Mouse (Mus musculus) v-Abl transformed pro-B cells (cell line): Measurements from ENCODE around the gene Wwox.

Experiments
- in situ Hi-C, 2 experiments: fragments of 400-800 bp; cut with MboI; formaldehyde crosslinking; loops; one replicate each; pipeline ENCODE4 v1.15.1; 2025; ENCODE audit not compliant: unreplicated experiment in 2 of 2

The Wwox gene

DNA sequence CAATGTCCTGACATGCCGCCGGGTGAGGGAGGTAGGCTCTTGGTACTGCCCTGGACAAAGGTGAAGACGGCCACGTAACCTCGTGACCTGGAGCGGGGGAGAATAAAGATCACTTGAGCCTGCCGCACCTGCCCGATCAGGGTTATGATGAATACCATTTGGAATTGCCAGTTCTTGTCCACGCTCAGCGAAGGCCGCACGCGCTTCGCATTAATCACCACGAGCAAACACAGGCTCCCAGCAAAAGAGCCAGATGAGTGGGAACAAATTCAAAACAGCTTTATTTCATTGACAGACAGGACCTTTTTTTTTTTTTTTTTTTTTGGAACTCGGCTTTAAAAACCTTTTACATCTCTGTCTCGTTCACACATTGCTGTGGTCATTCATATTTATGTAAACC lies 775.4 kb downstream of the Wwox start:
- in situ Hi-C loops: loop anchor here in 1 of 2 experiments (25.0 kb wide), 1 partner anchor 1578 kb away; the partner anchor contains the start of genes Mon1b and Syce1l

DNA sequence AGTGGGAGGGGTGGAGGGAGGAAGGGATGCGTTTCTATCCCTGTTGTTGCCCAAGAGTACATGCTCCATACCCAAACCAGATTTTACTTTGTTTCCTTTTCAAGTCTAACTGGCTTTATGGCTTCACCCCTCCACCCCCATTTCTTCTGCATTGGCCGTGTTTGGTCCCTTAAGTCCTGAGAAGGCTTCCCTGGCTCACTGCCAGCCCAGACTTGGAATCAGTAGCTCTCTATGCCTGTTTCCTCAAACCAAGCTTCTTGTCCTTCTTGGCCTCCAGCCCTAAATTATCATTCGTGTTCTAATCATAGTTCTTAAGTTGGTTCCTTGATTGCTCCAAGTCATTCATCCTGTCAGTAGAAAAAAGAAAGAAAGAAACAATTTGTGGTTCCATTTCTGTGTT lies 777.3 kb downstream of the Wwox start:
- in situ Hi-C loops: loop anchor here in 1 of 2 experiments (25.0 kb wide), 1 partner anchor 1580 kb away; the partner anchor contains the start of genes Mon1b and Syce1l

DNA sequence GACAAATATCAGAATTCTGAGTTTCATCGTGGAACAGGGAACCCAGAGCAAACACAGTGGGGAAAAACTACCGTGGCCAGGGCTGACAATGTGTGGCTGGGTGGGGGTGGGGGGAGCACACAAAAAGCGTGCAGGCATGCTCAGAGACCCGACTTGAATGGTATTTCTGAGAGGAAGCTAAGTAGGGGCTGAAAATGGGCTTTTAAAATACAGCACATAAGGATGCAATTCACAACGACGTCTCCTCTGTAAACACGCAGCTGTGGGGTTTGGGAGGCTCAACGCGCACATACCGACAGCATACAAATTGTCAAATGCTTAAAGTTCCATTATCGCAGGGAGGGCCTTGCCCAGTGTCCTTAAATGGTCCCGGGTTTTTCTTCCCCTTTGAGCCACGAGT lies 783.1 kb downstream of the Wwox start:
- in situ Hi-C loops: loop anchor here in 1 of 2 experiments (25.0 kb wide), 1 partner anchor 1585 kb away; the partner anchor contains the start of genes Mon1b and Syce1l

DNA sequence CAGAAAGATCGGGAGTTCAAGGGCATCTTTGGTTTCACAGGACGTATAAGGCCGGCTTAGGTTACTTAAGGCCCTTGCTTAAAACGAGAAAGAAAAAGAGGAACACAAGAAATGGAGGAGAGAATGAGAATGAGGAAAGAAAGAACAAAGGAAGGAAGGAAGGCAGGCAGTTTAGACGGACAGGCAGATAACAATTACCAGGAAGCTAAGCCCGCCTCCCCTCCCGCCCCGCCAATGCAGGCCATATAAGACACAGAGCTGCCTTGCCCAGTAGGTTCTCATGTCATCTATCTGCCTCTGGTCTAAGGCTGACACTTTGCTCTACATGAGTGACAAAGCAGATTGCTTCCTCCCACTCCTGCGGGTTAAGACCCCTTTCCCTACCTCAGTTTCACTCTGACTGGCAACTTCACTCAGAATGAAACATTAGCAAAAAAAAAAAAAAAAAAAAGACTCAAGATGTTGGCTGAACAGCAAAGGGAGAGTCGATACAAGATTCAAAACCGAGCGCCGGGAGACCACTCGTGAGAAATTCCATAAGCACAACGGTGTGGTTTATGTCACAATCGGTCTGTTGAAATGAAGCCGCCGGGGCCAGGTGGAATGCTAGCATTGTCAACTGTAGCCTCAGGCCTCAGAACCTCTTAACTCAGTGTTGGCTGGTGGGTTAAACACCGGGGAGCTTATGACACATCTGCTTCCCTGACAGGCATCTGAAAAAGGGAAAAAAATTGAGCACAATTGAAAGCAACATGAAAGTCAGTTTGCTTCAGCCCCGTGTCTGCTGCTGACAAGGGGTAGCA lies 787.5 kb downstream of the Wwox start:
- in situ Hi-C loops: no loop called here

DNA sequence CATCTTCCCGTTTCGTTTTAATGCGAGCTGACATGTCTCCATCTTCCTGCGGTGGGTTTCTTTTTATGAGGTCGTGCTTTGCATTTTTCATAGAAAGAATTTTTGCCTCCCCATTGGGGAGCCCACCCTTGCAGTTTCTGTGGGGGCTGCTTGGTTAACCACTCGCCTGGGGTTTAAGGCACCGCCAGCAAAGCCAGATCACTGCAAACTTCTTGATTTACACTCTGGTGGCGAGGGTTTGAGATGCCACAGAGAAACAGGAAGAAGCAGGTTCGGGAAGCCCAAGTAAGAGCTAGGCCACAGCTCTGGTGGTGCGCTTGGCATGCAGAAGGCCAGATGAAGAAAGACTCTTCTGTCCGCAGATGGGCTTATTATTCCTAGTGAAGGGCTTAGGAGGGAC lies 789.4 kb downstream of the Wwox start:
- in situ Hi-C loops: no loop called here

DNA sequence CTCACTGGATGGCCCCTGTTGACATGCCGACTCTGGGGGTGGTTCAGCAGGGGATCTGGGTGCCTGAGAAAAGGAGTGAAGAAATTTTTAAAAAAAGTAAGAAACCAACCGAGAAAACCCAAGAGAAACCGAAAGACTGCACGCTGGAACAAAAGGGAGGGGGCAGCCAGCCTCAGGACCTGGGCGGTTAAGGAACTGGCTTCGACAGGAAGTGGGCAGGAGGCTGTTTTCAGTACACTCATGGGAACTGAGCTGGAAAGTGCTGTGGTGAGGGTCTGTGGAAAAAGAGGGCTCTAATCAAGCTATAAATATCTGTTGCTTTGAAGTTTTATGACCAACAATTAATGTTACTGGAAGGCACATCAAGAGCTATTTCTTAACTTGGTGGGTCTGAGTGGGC lies 794.6 kb downstream of the Wwox start:
- in situ Hi-C loops: loop anchor here (5.0 to 10.0 kb wide), 5 partner anchors 122 to 462 kb away; no protein-coding TSS in a partner anchor

DNA sequence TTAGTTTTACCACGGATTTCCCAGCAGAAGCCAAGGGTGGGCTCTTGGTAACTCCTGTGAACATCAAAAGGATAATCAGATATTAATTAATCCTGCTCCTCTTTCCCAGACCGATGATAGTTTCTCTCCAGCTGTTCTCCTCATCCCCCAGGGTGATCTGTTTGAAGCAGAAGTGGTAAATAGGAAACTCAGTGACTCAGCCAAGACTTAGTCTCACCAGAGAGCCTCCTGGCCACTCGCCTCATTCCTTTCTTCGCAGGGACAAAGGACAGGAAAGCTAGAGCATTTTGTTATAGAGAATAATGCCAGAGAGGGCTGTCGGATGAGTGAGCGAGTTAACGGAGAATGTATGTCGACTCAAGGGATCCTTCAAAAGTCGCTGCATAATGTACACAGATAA lies 798.1 kb downstream of the Wwox start:
- in situ Hi-C loops: loop anchor here in 1 of 2 experiments (10.0 kb wide), 2 partner anchors 177 to 353 kb away; no protein-coding TSS in a partner anchor

DNA sequence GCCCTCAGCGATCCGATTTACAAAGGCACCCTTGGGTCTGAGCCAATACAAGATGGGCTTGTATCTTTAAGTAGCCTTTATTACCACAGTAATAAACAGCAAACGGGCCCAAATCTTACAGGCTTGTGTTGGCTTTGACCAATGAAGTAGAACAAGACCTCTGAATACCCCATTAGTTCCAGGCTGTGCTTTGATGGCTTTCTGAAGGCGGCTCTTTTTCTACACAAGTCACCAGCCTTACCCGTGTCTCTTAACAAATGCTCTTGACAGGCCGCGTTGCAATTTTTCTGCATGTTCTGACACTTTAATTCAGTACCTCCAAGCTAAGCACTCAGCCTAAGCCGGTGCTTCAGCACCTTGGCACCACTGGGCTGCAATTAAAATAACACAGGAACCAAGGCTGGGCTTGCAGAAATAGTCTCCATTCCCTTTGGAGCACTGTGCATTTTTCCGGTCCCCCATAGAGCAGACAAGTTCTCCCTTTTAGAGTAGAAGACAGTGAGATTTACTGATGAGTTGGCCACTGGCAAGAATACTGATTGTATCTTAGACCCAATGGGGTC lies 804.1 kb downstream of the Wwox start:
- in situ Hi-C loops: no loop called here

DNA sequence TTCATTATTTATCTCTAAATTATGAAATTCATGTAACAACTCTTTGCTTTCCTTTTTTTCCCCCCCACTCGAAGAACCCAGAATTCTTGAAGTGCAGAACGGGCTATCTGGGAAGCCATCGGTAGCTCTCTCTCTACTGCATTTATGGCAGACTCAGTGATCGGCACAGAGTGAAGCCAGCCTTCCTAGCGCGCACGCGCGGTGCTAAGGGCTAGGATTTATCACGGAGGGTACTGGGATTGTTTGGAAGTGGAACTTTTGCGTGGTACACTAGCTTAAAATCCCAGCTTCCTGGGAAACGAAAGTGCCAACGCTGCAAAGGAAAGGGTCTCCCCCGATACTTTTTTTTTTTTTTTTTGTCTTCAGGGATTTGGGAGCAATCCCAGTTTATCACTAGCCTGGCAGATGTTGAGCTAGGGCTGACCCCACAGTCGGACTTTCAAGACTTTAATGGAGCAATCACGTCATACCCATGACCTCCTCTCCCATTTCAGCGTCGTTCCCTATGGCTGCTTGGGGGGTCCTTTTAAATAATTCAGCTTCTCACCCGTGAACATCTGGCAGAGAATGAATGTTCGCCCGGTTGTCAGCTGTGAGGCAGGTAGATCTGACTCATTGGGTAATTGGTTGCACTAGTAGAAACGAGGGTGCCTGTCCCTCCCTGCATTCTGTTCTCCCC lies 810.4 kb downstream of the Wwox start:
- in situ Hi-C loops: no loop called here

DNA sequence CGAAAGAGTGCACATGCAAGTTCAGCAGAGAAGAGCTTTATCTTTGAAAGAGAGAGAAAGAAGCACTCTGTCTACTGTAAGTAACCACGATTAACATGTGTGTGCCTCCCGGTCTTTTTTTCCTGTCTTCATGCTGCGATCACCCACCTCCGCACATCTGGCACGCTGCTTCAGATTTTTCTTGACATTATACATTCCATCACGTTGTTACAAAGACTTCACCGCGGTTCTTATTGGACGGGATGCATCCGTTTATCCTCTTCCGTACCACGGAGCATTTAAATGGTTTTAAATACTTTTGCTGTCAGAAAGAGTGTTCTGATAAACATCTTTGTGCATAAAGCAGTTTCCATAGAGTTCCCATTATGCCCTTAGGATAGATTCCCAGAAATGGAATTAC lies 816.1 kb downstream of the Wwox start:
- in situ Hi-C loops: no loop called here

DNA sequence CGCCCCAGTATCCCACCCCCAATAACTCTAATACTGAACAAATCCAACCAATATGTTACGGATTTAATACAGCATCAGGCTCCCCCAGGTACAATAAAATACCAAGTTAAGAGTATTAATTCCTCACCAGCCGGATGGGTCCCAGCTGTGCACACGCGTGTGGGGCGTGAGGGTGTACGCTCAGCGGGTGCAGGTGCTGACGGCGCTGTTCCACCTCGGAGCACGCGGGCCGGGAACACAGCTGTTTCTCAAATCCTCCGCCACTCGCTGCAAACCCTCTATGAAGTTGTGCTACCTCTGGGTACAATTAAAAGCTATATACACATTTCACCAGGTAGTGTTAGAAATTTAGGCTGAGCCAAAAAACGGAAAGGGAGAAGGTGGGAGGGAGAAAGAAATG lies 818.0 kb downstream of the Wwox start:
- in situ Hi-C loops: no loop called here

DNA sequence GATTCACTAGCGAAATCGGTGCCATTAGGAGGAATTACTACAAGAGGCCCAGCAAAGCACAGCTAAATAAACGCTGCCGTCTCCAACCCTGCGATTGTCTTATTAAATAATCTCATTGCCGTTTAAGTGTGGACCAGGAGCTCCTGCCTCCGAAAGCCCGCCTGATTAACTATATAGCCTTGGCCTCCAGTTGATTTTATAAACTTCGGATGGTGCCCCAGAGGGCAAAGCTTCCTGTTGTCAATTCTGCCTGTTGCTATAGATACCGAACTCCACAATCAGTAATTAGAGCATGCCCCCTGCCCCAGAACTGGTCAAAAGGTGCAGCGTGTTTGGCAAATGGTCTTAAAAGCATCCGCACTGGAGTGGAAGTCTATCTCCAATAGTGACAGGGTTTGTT lies 820.4 kb downstream of the Wwox start:
- in situ Hi-C loops: no loop called here

DNA sequence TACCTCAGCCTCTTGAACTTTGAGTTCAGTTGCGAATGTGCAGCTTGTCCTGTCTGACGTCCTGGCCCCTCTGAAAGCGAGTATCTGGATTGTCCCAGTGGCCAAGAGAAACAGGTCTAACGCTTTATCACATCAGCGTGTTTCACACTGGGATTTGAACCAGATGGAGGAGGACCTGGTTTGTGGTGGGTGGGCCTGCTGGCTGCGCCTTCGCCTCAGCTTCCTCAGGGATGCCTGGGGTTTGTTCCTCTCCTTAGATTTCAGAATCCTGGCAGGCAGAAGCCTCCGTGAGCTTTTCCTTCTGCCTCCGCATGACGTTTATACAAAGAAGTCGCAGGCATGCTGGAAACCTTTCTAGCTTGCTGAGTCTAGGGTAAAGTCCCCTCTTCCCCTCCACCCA lies 827.7 kb downstream of the Wwox start:
- in situ Hi-C loops: no loop called here

DNA sequence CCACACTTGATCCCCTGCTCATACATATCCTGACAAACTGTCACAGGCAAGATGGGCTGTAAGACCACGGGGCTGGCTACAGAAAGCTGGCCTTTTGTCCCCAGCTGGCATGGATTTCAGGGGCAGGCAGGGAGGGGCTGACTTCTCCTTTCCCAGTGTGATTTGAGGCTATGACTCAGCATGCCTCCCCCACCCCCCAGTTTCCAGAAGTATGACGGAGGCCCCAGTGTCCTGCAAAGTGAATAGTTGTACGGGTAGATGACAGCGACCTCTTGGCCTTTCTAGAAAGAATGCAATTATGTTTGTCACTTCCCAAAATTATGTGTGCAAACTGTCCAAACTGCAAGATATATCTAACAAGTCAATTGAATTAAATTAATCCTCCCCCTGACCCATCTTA lies 830.1 kb downstream of the Wwox start:
- in situ Hi-C loops: no loop called here

DNA sequence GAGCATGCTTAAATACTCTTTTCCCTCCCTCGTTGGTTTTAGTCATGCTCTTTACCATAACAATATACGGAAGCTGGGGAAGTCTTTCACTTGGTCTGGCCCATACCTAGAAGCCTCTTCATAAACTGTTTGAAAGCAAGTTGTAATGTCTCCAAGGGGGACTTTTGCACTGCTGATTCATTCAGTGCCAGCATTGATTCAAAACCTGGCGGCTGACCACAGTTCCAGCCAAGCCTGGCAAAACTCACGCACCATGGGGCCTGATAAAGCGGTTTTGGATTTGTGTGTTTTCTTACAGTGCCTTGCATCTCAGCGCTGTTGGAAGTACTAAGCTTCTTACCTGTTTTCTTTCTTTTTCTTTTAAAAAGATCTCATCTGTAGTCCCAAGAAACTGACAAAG lies 834.5 kb downstream of the Wwox start:
- in situ Hi-C loops: no loop called here

DNA sequence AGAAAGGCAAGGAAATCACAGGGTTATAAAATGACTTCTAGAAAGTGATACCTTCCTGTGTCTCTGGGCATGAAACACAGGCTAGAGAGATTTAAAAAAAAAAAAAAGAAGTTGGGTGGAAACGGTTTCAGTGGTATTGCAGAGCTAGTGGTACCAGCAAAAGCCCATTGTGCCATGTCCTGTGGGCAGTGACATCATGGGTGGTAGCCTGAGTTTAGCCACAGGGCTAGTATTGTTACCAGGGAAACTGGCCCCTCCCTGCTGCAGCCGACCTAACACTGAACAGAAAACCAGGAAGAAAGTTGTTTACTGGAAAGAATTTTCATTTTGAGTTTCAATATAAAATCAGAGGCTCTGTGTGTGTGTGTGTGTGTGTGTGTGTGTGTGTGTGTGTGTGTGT lies 836.8 kb downstream of the Wwox start:
- in situ Hi-C loops: no loop called here

DNA sequence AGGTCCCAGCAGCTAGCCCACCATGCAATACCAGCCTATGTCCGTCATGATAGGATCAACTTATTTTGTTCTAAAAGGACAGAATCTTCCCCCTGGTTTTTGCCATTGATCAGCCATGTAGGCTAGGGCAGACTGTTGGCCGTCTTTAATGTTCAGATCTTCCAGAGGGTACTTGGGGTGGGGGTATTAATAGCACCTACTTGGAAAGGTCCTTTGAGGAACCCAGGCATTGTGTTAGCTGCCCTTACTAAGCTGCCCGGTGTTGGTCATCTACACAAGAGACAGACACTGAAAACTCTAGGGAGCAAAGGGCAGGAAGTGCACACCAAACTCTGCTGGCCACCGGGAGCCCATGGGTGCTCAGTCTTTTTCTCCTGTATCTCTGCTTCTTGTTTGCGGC lies 838.8 kb downstream of the Wwox start:
- in situ Hi-C loops: no loop called here

DNA sequence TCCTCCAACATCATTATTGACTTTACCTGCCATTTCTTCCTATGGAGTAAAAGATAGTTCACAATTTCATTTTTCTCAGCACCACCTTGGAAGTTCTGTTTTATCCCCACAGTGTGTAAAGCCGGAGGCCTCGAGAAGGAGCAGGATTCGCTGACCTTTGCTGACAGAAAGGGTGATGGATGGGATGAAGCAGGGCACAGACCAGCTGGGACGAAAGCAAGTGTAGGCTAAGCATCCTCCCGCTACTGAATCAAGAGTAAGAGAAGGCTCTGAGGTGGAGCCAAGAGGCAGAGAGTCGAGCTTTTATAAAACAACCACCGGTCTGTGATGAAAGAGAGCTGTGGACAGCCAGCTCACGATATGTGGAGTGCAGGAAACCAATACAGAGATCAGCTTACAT lies 850.8 kb downstream of the Wwox start:
- in situ Hi-C loops: no loop called here

DNA sequence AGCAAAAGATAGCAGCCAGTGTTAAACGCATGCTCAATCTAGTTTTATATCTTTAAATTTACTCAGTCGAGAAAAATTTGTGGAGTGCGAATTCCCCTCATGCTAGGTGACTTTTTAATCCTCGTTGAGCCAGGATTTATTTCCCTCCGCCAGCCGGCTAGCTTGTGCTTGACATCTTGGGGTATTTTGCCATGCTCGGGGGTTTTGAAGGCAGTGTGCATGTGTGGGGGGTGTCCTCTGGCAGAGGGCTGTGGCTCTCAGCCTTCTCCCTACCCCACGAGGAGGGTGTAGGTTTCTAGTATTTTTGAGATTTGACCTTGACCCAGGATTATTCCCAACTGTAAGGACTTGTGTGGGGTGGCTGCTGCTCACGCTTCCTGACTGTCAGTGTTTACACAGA lies 857.3 kb downstream of the Wwox start:
- in situ Hi-C loops: no loop called here

DNA sequence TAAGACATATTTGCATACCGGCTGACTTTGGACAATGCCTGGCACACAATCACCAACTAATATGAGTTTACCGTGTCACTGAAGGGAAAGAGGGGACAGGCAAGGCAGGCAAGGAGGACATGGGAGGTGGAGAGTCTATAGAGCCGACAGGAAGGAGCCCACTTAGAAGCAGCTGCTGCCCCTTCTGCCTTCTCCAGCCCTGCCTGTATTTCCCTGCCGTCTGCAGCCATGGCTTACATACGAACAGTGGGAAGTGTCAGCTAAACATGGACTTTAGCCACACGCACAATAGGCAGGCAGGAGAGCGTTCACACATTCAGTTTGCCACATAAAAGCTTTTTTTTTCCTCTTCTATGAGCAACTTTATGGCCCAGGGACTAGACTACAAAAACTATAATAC lies 863.0 kb downstream of the Wwox start:
- in situ Hi-C loops: no loop called here

DNA sequence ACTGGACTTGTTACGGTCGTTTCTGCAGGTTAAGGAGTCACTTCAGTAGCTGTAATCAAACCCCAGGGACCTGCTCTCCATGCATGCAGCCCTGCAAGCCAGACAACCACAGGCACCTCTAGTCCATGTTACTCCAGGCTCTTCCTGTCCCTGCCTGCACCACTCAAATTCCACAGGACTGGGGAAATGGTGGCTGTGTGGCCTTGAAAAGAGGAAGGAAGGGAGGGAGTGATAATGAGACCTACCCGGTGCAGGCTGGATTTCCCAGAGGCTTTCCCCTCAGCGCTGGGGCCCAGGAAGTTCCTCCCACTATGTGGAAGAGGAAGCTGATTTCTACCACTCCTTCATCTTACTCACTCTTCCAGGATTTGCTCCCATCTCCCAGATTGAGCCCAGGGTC lies 868.0 kb downstream of the Wwox start:
- in situ Hi-C loops: no loop called here

DNA sequence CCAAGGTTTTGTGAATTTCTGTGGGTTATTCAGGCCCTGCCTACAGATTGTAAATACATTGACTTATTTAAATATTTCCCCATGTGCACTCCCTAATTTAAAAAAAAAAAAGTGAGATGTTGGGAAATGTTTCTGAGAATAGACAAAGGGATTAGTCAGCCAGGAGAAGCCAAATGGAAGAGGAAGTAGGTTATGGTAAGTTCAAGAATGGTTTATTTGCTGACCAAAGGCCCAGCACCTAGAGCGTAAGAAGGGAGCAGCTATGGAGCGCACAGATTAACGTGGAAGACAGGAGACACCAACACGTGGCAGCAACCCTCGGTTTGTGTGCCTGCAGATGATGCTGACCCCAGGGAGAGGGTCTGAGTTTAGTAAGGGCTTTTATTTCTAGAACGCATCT lies 871.5 kb downstream of the Wwox start:
- in situ Hi-C loops: no loop called here
